Mouse (Mus musculus) G1E-ER4 (cell line): Measurements from ENCODE around the gene 1700028J19Rik. TPM values are rescaled to one million over a fixed set of nuclear protein-coding genes. Genes with fewer than 3 reads are reported as not detected.
"Not testable (repeated sequence)": the region's sequence is repeated elsewhere in the genome, so short reads cannot be mapped to it uniquely, and the experiment has no call there.

ENCODE experiments used
- GATA1 ChIP-seq: IDR thresholded peaks from one replicate; pipeline ENCODE4 v1.8.0; 2012; ENCODE audit warnings: low read length, inconsistent platforms
- polyA plus RNA-seq: library from polyadenylated mRNA; stranded (reverse); fragments of >175 nt; gene quantifications from 2 replicates; pipeline ENCODE4 v1.2.3, GENCODE M21; 2012

1700028J19Rik gene
- polyA plus RNA-seq, 1 experiment, result 0.13 TPM

GRCm38 (mm10) chr7:44208307-44208706 is 38.2 kb downstream of the 1700028J19Rik start:
- TF ChIP-seq GATA1, result no peak

- not testable (repeated sequence) for TF ChIP-seq GATA1
Measured at GRCm38 (mm10) chr7:44207135-44207534, 39.4 kb downstream of the 1700028J19Rik start, which contains the start of gene Klk1b4. Gene Klk1b4 (plus strand): TSS chr7:44207435.

DNA sequence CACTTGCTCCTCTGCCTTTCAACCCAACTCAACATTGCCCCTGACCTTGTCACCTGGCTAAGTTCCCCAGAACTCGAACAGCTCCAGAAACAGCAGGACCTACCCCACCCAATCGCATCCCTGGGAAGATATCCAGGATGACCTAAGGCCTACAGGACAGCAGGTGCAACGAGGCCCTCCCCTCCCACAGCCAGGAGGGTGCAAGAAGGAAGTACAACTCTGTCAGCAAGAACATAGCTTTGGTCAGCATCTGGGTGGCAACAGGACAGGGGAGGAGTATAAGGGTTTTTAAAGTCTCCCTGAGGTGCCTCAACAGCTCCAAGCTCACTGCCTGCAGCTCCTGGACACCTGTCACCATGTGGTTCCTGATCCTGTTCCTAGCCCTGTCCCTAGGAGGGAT is 48.6 kb downstream of the 1700028J19Rik start, which contains the start of gene Klk1b3:
TSS of gene Klk1b3 (plus strand) at position 301 of the 400 bp plus-strand sequence.
- TF ChIP-seq GATA1, result no peak

GRCm38 (mm10) chr7:44187936-44188335 is 58.6 kb downstream of the 1700028J19Rik start, which contains the start of gene Klk1b24:
Gene Klk1b24 (plus strand): TSS chr7:44188236.
- not testable (repeated sequence) for TF ChIP-seq GATA1

Other genes starting within 250 kb of the 1700028J19Rik start
- not detected in 2 replicates for gene Klk1b26, start 234.5 kb downstream of the 1700028J19Rik start, polyA plus RNA-seq
- not detected in 2 replicates for gene Klk1b27, start 194.4 kb downstream of the 1700028J19Rik start, polyA plus RNA-seq
- gene Klk1b21, start 144.4 kb downstream of the 1700028J19Rik start, polyA plus RNA-seq, result not detected in 2 replicates
- gene Klk1b22, start 134.0 kb downstream of the 1700028J19Rik start, polyA plus RNA-seq, result not detected in 2 replicates
- gene Klk1b16, start 109.9 kb downstream of the 1700028J19Rik start, polyA plus RNA-seq, result not detected in 2 replicates
- not detected in 2 replicates for gene Klk1b24, start 58.5 kb downstream of the 1700028J19Rik start, polyA plus RNA-seq
- not detected in 2 replicates for gene Klk1b3, start 48.5 kb downstream of the 1700028J19Rik start, polyA plus RNA-seq
- not detected in 2 replicates for gene Klk1b4, start 39.3 kb downstream of the 1700028J19Rik start, polyA plus RNA-seq
- gene Klk1b5, start 30.8 kb downstream of the 1700028J19Rik start, polyA plus RNA-seq, result not detected in 2 replicates
- not detected in 2 replicates for gene Klk1, start 21.3 kb downstream of the 1700028J19Rik start, polyA plus RNA-seq
- gene Gm36864, start 10.5 kb downstream of the 1700028J19Rik start, polyA plus RNA-seq, result not detected in 2 replicates
- gene 2410002F23Rik, start within 50 bp of the 1700028J19Rik start, polyA plus RNA-seq, result 379 and 401 TPM in 2 replicates
- not detected in 2 replicates for gene Acp4, start 10.7 kb upstream of the 1700028J19Rik start, polyA plus RNA-seq
- gene Gm15517, start 14.8 kb upstream of the 1700028J19Rik start, polyA plus RNA-seq, result not detected in 2 replicates
- 2.8 and 3.2 TPM in 2 replicates for gene Clec11a, start 60.2 kb upstream of the 1700028J19Rik start, polyA plus RNA-seq
- 1.6 and 1.8 TPM in 2 replicates for gene Shank1, start 63.6 kb upstream of the 1700028J19Rik start, polyA plus RNA-seq
- gene Syt3, start 137.4 kb upstream of the 1700028J19Rik start, polyA plus RNA-seq, result not detected in 2 replicates
- 0.64 and 0.79 TPM in 2 replicates for gene 1700008O03Rik, start 139.1 kb upstream of the 1700028J19Rik start, polyA plus RNA-seq
- gene Lrrc4b, start 182.3 kb upstream of the 1700028J19Rik start, polyA plus RNA-seq, result not detected in 2 replicates
- gene Aspdh, start 218.7 kb upstream of the 1700028J19Rik start, polyA plus RNA-seq, result not detected in 2 replicates
- 125 and 164 TPM in 2 replicates for gene Josd2, start 221.3 kb upstream of the 1700028J19Rik start, polyA plus RNA-seq
- gene Emc10, start 249.8 kb upstream of the 1700028J19Rik start, polyA plus RNA-seq, result 345 and 359 TPM in 2 replicates
- gene Fam71e1, start 249.9 kb upstream of the 1700028J19Rik start, polyA plus RNA-seq, result 10.9 and 18.1 TPM in 2 replicates